In the genomic region with DNA sequence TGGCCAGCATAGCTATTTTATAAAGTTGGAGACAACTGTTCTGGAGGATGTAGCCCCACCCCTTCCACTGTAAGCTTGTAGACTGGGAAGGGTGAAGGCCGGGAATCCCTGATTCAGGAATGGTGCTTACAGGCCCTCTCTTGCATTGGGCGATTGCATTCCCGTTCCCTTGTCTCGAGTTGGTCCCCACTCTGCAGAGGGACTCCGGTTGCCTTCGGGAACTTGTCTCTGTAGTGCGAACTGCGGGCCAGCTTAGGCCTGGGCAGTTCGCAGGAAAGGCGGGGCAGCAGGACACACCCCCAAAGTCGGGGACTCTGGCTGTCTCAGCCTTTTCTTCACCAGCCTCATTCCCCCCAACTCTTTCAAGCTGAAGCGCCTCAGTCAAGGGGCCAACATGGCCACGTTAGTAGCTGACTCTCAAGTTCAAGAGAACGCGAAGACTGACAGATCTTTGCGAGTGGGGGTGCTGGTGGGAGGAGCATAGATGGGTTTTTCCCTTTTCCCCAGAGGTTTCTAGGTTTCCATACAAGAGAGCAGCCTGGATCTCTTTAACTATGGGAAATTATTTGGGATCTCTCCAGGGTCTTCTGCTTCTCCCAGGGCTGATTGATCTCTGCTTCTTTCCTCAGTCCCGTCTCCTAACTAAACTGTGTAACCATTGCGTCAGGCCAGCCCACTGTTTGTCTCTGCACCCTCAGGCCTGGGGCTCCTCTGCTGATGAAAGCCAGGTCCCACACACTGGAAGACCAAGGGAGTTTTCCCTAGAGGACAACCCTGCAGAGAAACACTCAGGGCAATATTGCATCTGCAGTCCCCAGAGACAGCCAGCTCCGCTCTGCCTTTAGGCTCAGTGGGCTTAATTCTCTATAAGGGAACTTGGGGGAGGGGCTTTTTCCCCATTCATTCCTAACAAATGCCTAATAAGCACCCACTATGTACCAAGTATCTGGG, we compare ENCODE assay signal across 8 mouse cellular contexts. TPM values are rescaled to one million over a fixed set of nuclear protein-coding genes. Genes with fewer than 3 reads are reported as not detected.
DNase-seq lines count a peak whose midpoint lies in the region; ATAC-seq and TF ChIP-seq lines count a peak whose summit lies in the region.

No protein-coding gene starts in this region.

- no peaks in the 10 kb centered on the region for H3K27me3 ChIP-seq in forebrain, embryonic 15.5 days
- H3K27me3 ChIP-seq in neural tube, embryonic 14.5 days (ENCODE audit: control insufficient read depth, insufficient read depth, low read length): no peaks in the 10 kb centered on the region

- H3K9ac ChIP-seq in forebrain, embryonic 15.5 days (replicated peaks): peak overlapping the region; percentile 70
- H3K9ac ChIP-seq in neural tube, embryonic 14.5 days (replicated peaks; ENCODE audit: low read depth, low read length): peak overlapping the region; percentile 58

- TF ChIP-seq POLR2A in brain, embryonic 14.5 days (IDR thresholded peaks at IDR 0.05; ENCODE audit: borderline replicate concordance, extremely low read depth, insufficient read depth, insufficient read length, poor library complexity, severe bottlenecking): no peak

- H3K36me3 ChIP-seq in forebrain, embryonic 15.5 days: peaks cover 33% of the 10 kb centered on the region
- peaks cover 19% of the 10 kb centered on the region for H3K36me3 ChIP-seq in neural tube, embryonic 14.5 days (ENCODE audit: control insufficient read depth, insufficient read depth, low read length)

- no peak for TF ChIP-seq CTCF in brain, embryonic 14.5 days (IDR thresholded peaks at IDR 0.05; ENCODE audit: borderline replicate concordance, extremely low read depth, insufficient read depth, insufficient read length)

- 2% methylated on average over 19 of the region's 19 CpGs for WGBS in forebrain, embryonic 15.5 days
- WGBS in neural tube, embryonic 14.5 days: 1% methylated on average over 19 of the region's 19 CpGs

- H3K4me1 ChIP-seq in forebrain, embryonic 15.5 days: peaks cover 46% of the 10 kb centered on the region
- peaks cover 33% of the 10 kb centered on the region for H3K4me1 ChIP-seq in neural tube, embryonic 14.5 days (ENCODE audit: control insufficient read depth, insufficient read depth, low read length)

- no peaks in the 10 kb centered on the region for H3K9me3 ChIP-seq in forebrain, embryonic 15.5 days
- H3K9me3 ChIP-seq in neural tube, embryonic 14.5 days (ENCODE audit: control insufficient read depth, low read length): no peaks in the 10 kb centered on the region

- peak; percentile 62 for ATAC-seq in forebrain, embryonic 15.5 days (replicated peaks)
- ATAC-seq in inflammation-experienced regulatory T-cells, adult 6 months: peak; percentile 16
- ATAC-seq in neural tube, embryonic 14.5 days (ENCODE audit: low read depth): peak; percentile 35

- H3K4me3 ChIP-seq in forebrain, embryonic 15.5 days: peak overlapping the region; percentile 65
- peak overlapping the region; percentile 64 for H3K4me3 ChIP-seq in neural tube, embryonic 14.5 days (ENCODE audit: low read depth, low read length)

- peak overlapping the region; percentile 97 for H3K27ac ChIP-seq in forebrain, embryonic 15.5 days (replicated peaks)
- H3K27ac ChIP-seq in neural tube, embryonic 14.5 days (ENCODE audit: low read depth, low read length): peak overlapping the region; percentile 96

- H3K4me2 ChIP-seq in forebrain, embryonic 15.5 days (replicated peaks): peak overlapping the region; percentile 91
- H3K4me2 ChIP-seq in neural tube, embryonic 14.5 days (ENCODE audit: low read depth, low read length): peak overlapping the region; percentile 91

- DNase-seq in kidney, adult 8-10 months: peak; percentile 63 to 68
- no peak for DNase-seq in kidney, adult 18-20 months
- DNase-seq in brain, embryonic 14.5 days (ENCODE audit: low read depth): peak; percentile 19
- peak; percentile 64 to 68 for DNase-seq in lung, adult 18-20 months
- DNase-seq in urinary bladder, postnatal 14 days (ENCODE audit: low spot score): peak; percentile 66

RNA-seq across cellular contexts. Expression of gene Mbd6, which starts 2.4 kb away (rescaled TPM):
- polyA plus RNA-seq in brain, embryonic 14.5 days (2012; rRNA removed): 39.2 and 67.3 TPM in 2 replicates
- 17.4 and 17.5 TPM in 2 replicates for polyA plus RNA-seq in forebrain, embryonic 15.5 days (2015; fragmentation: Nextera tagmentation; extraction: Ambion mirVana)
- polyA plus RNA-seq in inflammation-experienced regulatory T-cells, adult 6 months (2017; shearing (Covaris generic)): 10 to 100 TPM in 1 of 3 experiments, 1 to 10 TPM in 2; 4.0 to 11.8 (median 6.4) TPM
- polyA plus RNA-seq in neural tube, embryonic 14.5 days (2014; fragmentation: Nextera tagmentation; extraction: Ambion mirVana): 16.1 and 17.4 TPM in 2 replicates

RNA-seq across cellular contexts. Expression of gene Mars, which starts 20.4 kb away (rescaled TPM):
- polyA plus RNA-seq in brain, embryonic 14.5 days (2012; rRNA removed): 88.2 and 102 TPM in 2 replicates
- polyA plus RNA-seq in forebrain, embryonic 15.5 days (2015; fragmentation: Nextera tagmentation; extraction: Ambion mirVana): 130 and 137 TPM in 2 replicates
- 10 to 100 TPM; 20.7 to 28.9 (median 21.3) TPM for polyA plus RNA-seq in inflammation-experienced regulatory T-cells, adult 6 months (2017; shearing (Covaris generic))
- polyA plus RNA-seq in neural tube, embryonic 14.5 days (2014; fragmentation: Nextera tagmentation; extraction: Ambion mirVana): 117 and 123 TPM in 2 replicates

RNA-seq across cellular contexts. Expression of gene Dctn2, which starts 25.0 kb away (rescaled TPM):
- polyA plus RNA-seq in brain, embryonic 14.5 days (2012; rRNA removed): 326 and 373 TPM in 2 replicates
- 320 and 321 TPM in 2 replicates for polyA plus RNA-seq in forebrain, embryonic 15.5 days (2015; fragmentation: Nextera tagmentation; extraction: Ambion mirVana)
- polyA plus RNA-seq in inflammation-experienced regulatory T-cells, adult 6 months (2017; shearing (Covaris generic)): 10 to 100 TPM; 54.0 to 61.1 (median 56.9) TPM
- polyA plus RNA-seq in neural tube, embryonic 14.5 days (2014; fragmentation: Nextera tagmentation; extraction: Ambion mirVana): 298 and 305 TPM in 2 replicates

RNA-seq across cellular contexts. Expression of gene Kif5a, which starts 28.1 kb away (rescaled TPM):
- 97.5 and 134 TPM in 2 replicates for polyA plus RNA-seq in brain, embryonic 14.5 days (2012; rRNA removed)
- 76.4 and 80.6 TPM in 2 replicates for polyA plus RNA-seq in forebrain, embryonic 15.5 days (2015; fragmentation: Nextera tagmentation; extraction: Ambion mirVana)
- under 1 TPM in 2 of 3 experiments, not detected in 1; 0.16 to 0.19 TPM for polyA plus RNA-seq in inflammation-experienced regulatory T-cells, adult 6 months (2017; shearing (Covaris generic))
- 117 and 147 TPM in 2 replicates for polyA plus RNA-seq in neural tube, embryonic 14.5 days (2014; fragmentation: Nextera tagmentation; extraction: Ambion mirVana)

RNA-seq across cellular contexts. Expression of gene Arhgap9, which starts 30.6 kb away (rescaled TPM):
- 0.49 and 0.71 TPM in 2 replicates for polyA plus RNA-seq in brain, embryonic 14.5 days (2012; rRNA removed)
- polyA plus RNA-seq in forebrain, embryonic 15.5 days (2015; fragmentation: Nextera tagmentation; extraction: Ambion mirVana): 0.62 and 1.1 TPM in 2 replicates
- polyA plus RNA-seq in inflammation-experienced regulatory T-cells, adult 6 months (2017; shearing (Covaris generic)): 100 to 1,000 TPM in 2 of 3 experiments, 10 to 100 TPM in 1; 91.9 to 112 (median 108) TPM
- 0.42 and 1.1 TPM in 2 replicates for polyA plus RNA-seq in neural tube, embryonic 14.5 days (2014; fragmentation: Nextera tagmentation; extraction: Ambion mirVana)
